Mouse (Mus musculus) CH12.LX (cell line): ENCODE data around the gene Rapgef2. TPM values are rescaled to one million over a fixed set of nuclear protein-coding genes. Genes with fewer than 3 reads are reported as not detected.

Source experiments
- DNase-seq: peaks from one replicate; pipeline ENCODE4 v3.0.0-alpha.2; 2013; ENCODE audit errors: extremely low read depth
- H3K27ac ChIP-seq: 2 replicates; pipeline ENCODE4 v1.5.1; 2012; ENCODE audit warnings: low read depth, mild to moderate bottlenecking, control low read depth, moderate library complexity; ENCODE audit not compliant: insufficient read depth
- H3K27me3 ChIP-seq: replicated peaks from 2 replicates; pipeline ENCODE3; 2012; ENCODE audit warnings: inconsistent platforms
- H3K36me3 ChIP-seq, 2 experiments: replicated peaks in 1 of 2; 2 replicates each; pipeline versions ENCODE3 to v1.6.1; 2012; ENCODE audit warnings: inconsistent platforms in 1 of 2, low read length in 1 of 2, mild to moderate bottlenecking in 1 of 2, mixed read lengths in 1 of 2, moderate library complexity in 1 of 2; ENCODE audit not compliant: control insufficient read depth in 1 of 2, insufficient read depth in 1 of 2
- H3K4me1 ChIP-seq, 2 experiments: 2 replicates each; pipeline ENCODE4 v1.6.1; 2012; ENCODE audit warnings: inconsistent platforms in 1 of 2, moderate library complexity in 1 of 2; ENCODE audit not compliant: insufficient read depth in 2 of 2, control insufficient read depth in 1 of 2
- H3K4me2 ChIP-seq: 2 replicates; pipeline ENCODE4 v1.6.1; 2012; ENCODE audit warnings: low read depth, mild to moderate bottlenecking, control low read depth; ENCODE audit not compliant: poor library complexity, insufficient read depth, severe bottlenecking
- H3K4me3 ChIP-seq, 3 experiments: fragments of 150-350 bp in 1 of 3; sonication (generic) in 1 of 3; replicated peaks in 1 of 3; 2 replicates each; pipeline versions ENCODE3 to v1.5.1; 2011 to 2012; ENCODE audit warnings: low read depth in 2 of 3, low read length in 2 of 3, mild to moderate bottlenecking in 2 of 3, moderate library complexity in 2 of 3, control low read depth in 1 of 3, improper control_type of control experiment in 1 of 3, inconsistent platforms in 1 of 3, mixed read lengths in 1 of 3; ENCODE audit not compliant: poor library complexity in 1 of 3
- H3K79me2 ChIP-seq: replicated peaks from 2 replicates; pipeline ENCODE4 v1.6.1; 2012; ENCODE audit warnings: mild to moderate bottlenecking, moderate library complexity; ENCODE audit not compliant: control insufficient read depth, poor library complexity, insufficient read depth, severe bottlenecking; ENCODE audit errors: extremely low read depth
- H3K9ac ChIP-seq: 2 replicates; pipeline ENCODE4 v1.6.1; 2012; ENCODE audit warnings: low read depth, mild to moderate bottlenecking, control low read depth, moderate library complexity; ENCODE audit not compliant: insufficient read depth
- H3K9me3 ChIP-seq: replicated peaks from 2 replicates; pipeline ENCODE3; 2012; ENCODE audit warnings: low read length, inconsistent platforms, mixed read lengths
- CHD1 ChIP-seq: IDR thresholded peaks from 2 replicates; pipeline ENCODE4 v1.6.1; 2012; ENCODE audit warnings: low read depth, low read length, improper control_type of control experiment, inconsistent platforms
- CHD2 ChIP-seq: IDR thresholded peaks from 2 replicates; pipeline ENCODE4 v1.6.1; 2011; ENCODE audit warnings: low read length, improper control_type of control experiment
- E2F4 ChIP-seq: IDR thresholded peaks from 2 replicates; pipeline ENCODE4 v1.6.1; 2011; ENCODE audit warnings: low read depth, low read length, improper control_type of control experiment; ENCODE audit not compliant: insufficient replicate concordance
- ELF1 ChIP-seq: IDR thresholded peaks from 2 replicates; pipeline ENCODE4 v1.6.1; 2014; ENCODE audit warnings: low read depth, mild to moderate bottlenecking, inconsistent platforms, low read length, improper control_type of control experiment
- ETS1 ChIP-seq: conservative IDR thresholded peaks from 2 replicates; pipeline ENCODE4 v1.6.1; 2012; ENCODE audit warnings: low read depth, mild to moderate bottlenecking, inconsistent platforms, low read length, improper control_type of control experiment, moderate library complexity
- HCFC1 ChIP-seq: IDR thresholded peaks from 2 replicates; pipeline ENCODE4 v1.6.1; 2012; ENCODE audit warnings: low read depth, mild to moderate bottlenecking, inconsistent platforms, low read length, improper control_type of control experiment
- MAX ChIP-seq: IDR thresholded peaks from 2 replicates; pipeline ENCODE4 v1.6.1; 2011; ENCODE audit warnings: low read length, improper control_type of control experiment
- MAZ ChIP-seq: IDR thresholded peaks from 2 replicates; pipeline ENCODE4 v1.6.1; 2012; ENCODE audit warnings: low read depth, mild to moderate bottlenecking, inconsistent platforms, low read length, improper control_type of control experiment, moderate library complexity
- MXI1 ChIP-seq: IDR thresholded peaks from 2 replicates; pipeline ENCODE4 v1.6.1; 2011; ENCODE audit warnings: mild to moderate bottlenecking, low read depth, low read length, improper control_type of control experiment
- NELFE ChIP-seq: IDR thresholded peaks from 2 replicates; pipeline ENCODE4 v1.6.1; 2011; ENCODE audit warnings: low read depth, low read length, improper control_type of control experiment
- NRF1 ChIP-seq: IDR thresholded peaks from 2 replicates; pipeline ENCODE4 v1.6.1; 2014; ENCODE audit warnings: low read depth, mild to moderate bottlenecking, inconsistent platforms, low read length, improper control_type of control experiment, moderate library complexity
- POLR2A ChIP-seq: IDR thresholded peaks from 2 replicates; pipeline ENCODE4 v1.6.1; 2011; ENCODE audit warnings: low read depth, mild to moderate bottlenecking, improper control_type of control experiment, low read length
- TBP ChIP-seq: conservative IDR thresholded peaks from 2 replicates; pipeline ENCODE4 v1.6.1; 2011; ENCODE audit warnings: low read depth, low read length, improper control_type of control experiment
- USF1 ChIP-seq: IDR thresholded peaks from 2 replicates; pipeline ENCODE4 v1.6.1; 2014; ENCODE audit warnings: low read depth, mild to moderate bottlenecking, inconsistent platforms, low read length, improper control_type of control experiment
- ZC3H11A ChIP-seq: IDR thresholded peaks from 2 replicates; pipeline ENCODE4 v1.6.1; 2012; ENCODE audit warnings: low read depth, mild to moderate bottlenecking, inconsistent platforms, low read length, improper control_type of control experiment
- ZKSCAN1 ChIP-seq: IDR thresholded peaks from 2 replicates; pipeline ENCODE4 v1.6.1; 2012; ENCODE audit warnings: low read depth, inconsistent platforms, low read length, improper control_type of control experiment, borderline replicate concordance
- dilution Hi-C: fragments of 300-500 bp; cut with MboI; formaldehyde crosslinking; loops from 2 replicates; pipeline ENCODE4 v1.14.3; 2020; ENCODE audit warnings: low sequenced_read_pairs; ENCODE audit not compliant: extremely low pct_unique_long_range_greater_than_20kb, extremely low pct_ligation_motif_present
- in situ Hi-C: fragments of 300-500 bp; cut with MboI; formaldehyde crosslinking; loops from 3 replicates; pipeline ENCODE4 v1.14.3; 2019; ENCODE audit warnings: low sequenced_read_pairs, low pct_ligation_motif_present, low pct_unique_long_range_greater_than_20kb, mixed read lengths
- polyA plus RNA-seq: library from polyadenylated mRNA; unstranded; fragments of >175 nt; gene quantifications from 2 replicates; pipeline ENCODE4 v1.2.1, GENCODE M21; 2012; ENCODE audit warnings: low read depth; ENCODE audit not compliant: insufficient read length
- total RNA-seq, 2 experiments: library from RNA; depleted of rRNA; stranded (reverse); fragments of 300-350 nt in 1 of 2; fragments of >200 nt in 1 of 2; gene quantifications; 2 replicates each; pipeline ENCODE4 v1.2.3; 2012 to 2014

Gene Rapgef2
- total and polyA plus RNA-seq, 3 experiments = 0.72 to 3.1 (median 2.6) TPM

DNA sequence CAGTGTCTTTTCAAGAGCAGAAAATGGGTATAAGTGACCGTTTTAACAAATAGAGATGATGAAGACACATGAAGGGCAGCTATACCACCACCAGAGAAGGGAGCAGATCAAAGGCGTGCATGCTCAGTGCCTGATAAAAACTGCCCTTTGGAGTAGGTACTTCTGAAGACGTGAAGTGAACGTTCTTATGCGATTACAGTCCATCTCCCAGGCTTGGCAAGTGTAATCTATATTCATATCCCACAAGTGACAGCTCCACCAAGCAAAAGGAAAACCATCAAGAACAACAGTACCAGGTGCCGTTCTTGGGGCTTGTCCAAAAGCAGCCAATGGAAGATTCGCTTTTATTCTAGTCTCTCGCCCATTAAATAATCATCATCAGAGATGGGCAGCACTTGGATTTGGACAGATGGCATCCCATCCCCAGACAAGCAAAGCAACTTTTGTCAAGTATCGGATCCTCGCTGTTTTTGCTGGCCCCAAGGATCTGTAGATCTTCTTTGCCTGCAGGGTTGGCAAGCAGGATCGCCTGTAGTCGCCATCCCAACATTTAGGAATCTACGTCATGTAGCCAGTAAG is 1.1 kb downstream of the Rapgef2 start:
- dilution Hi-C loops = no loop called here
- H3K4me3 ChIP-seq = no peak overlapping the region
- TF ChIP-seq ZC3H11A = no peak
- TF ChIP-seq CHD1 = no peak
- TF ChIP-seq NRF1 = no peak
- TF ChIP-seq TBP = no peak
- TF ChIP-seq CHD2 = no peak
- no peak for TF ChIP-seq MAZ
- TF ChIP-seq MXI1 = no peak
- no peak for TF ChIP-seq USF1
- TF ChIP-seq, all 38 proteins: peak for 0
- Histone ChIP-seq H3K4me2 (no peak overlapping the region), H3K9ac (no peak overlapping the region), H3K27me3 (peaks cover 17% of the 10 kb centered on the region), H3K79me2 (no peaks in the 10 kb centered on the region), H3K4me1 (peaks cover 0 to 22% of the 10 kb centered on the region in 2 experiments; a peak in 2 of 4 replicates), H3K36me3 (no peaks in the 10 kb centered on the region), H3K27ac (no peak overlapping the region), H3K9me3 (no peaks in the 10 kb centered on the region)
- in situ Hi-C loops = no loop called here
- DNase-seq = no peak

DNA sequence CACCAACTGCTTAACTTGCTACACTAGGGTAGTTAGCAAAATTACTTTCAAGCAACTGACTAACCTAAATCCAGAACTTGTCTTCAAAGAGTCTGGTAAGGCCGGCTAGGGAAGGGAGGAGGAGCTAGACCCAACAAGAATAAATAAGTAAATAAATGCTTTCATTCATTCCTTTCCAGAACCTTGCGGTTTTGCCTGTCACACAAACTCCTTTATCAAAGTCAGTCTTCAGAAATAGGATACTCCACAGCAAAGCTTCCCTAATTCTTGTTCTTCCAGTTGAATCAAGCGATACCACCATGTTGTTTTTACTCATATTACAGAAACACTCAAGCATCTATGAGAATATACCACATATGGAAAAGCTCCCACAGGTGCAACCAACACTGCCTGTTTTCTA is 2.3 kb downstream of the Rapgef2 start:
- Histone ChIP-seq H3K36me3 (no peaks in the 10 kb centered on the region), H3K4me2 (no peak overlapping the region), H3K9me3 (no peaks in the 10 kb centered on the region), H3K27me3 (peaks cover 12% of the 10 kb centered on the region), H3K4me3 (no peak overlapping the region), H3K4me1 (peaks cover 0 to 23% of the 10 kb centered on the region in 2 experiments; a peak in 2 of 4 replicates), H3K79me2 (no peaks in the 10 kb centered on the region), H3K27ac (no peak overlapping the region), H3K9ac (no peak overlapping the region)
- in situ Hi-C loops (no loop called here), dilution Hi-C loops (no loop called here)
- no peak for TF ChIP-seq ZKSCAN1
- TF ChIP-seq POLR2A = no peak
- no peak for TF ChIP-seq HCFC1
- TF ChIP-seq E2F4 = no peak
- no peak for TF ChIP-seq ETS1
- no peak for TF ChIP-seq ELF1
- no peak for DNase-seq

DNA sequence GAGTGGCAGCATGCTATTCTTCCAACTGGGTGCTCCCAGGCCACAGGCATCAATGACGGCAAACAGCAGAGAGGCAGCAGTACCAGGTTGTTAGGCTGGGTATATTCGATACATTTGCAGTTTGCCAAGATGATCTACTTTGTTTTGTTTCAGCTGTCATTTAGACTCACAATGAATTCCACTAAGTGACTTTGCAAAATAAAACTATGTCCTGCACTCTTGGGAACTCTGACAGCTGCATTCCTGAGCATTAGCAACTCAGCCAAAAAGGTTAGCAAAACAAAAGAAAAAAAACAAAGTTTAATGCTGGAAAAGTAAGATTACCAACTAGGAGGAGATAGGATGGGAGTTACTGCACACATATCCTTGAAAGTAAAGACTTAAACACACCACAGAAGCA is 3.3 kb downstream of the Rapgef2 start:
- Histone ChIP-seq H3K4me2 (no peak overlapping the region), H3K27me3 (peaks cover 7% of the 10 kb centered on the region), H3K9ac (no peak overlapping the region), H3K4me1 (peaks cover 0 to 27% of the 10 kb centered on the region in 2 experiments; a peak in 2 of 4 replicates), H3K79me2 (no peaks in the 10 kb centered on the region), H3K27ac (no peak overlapping the region), H3K36me3 (no peaks in the 10 kb centered on the region), H3K9me3 (no peaks in the 10 kb centered on the region), H3K4me3 (no peak overlapping the region)
- dilution Hi-C loops (no loop called here), in situ Hi-C loops (no loop called here)
- TF ChIP-seq MAX (no peak), ZC3H11A (no peak), NELFE (no peak), MAZ (no peak), MXI1 (no peak)
- no peak for DNase-seq
